Mouse (Mus musculus) c-Kit-negative CD71-positive TER-119-positive erythroid progenitor cells, embryonic 14.5 days (primary cell): ENCODE data around the gene Miga2.

ENCODE experiments used
- DNase-seq: peaks from one replicate; pipeline ENCODE4 v3.0.0-alpha.2; 2013; ENCODE audit warnings: low read depth, low spot score

The Miga2 gene

GRCm38 (mm10) chr2:30363773-30364650 is at the start of gene Miga2:
Miga2 (plus strand) TSS chr2:30364233.
- DNase-seq = peak; percentile 97

GRCm38 (mm10) chr2:30316136-30316535 is 47.9 kb upstream of the Miga2 start:
- DNase-seq = no peak

GRCm38 (mm10) chr2:30316955-30317354 is 47.1 kb upstream of the Miga2 start:
- DNase-seq = no peak

- no peak for DNase-seq
These were observed 44.8 kb upstream of the Miga2 start for GRCm38 (mm10) chr2:30319260-30319659.

- no peak for DNase-seq
These were observed 40.9 kb upstream of the Miga2 start for GRCm38 (mm10) chr2:30323111-30323510.

- DNase-seq = no peak
These were observed 38.7 kb upstream of the Miga2 start for GRCm38 (mm10) chr2:30325296-30325695.

GRCm38 (mm10) chr2:30327276-30327675 is 36.8 kb upstream of the Miga2 start:
- no peak for DNase-seq

- no peak for DNase-seq
These were observed 35.2 kb upstream of the Miga2 start for GRCm38 (mm10) chr2:30328791-30329190.

GRCm38 (mm10) chr2:30335324-30335723 is 28.7 kb upstream of the Miga2 start:
- no peak for DNase-seq

- no peak for DNase-seq
These were observed 27.7 kb upstream of the Miga2 start for GRCm38 (mm10) chr2:30336174-30336915.

- no peak for DNase-seq
These were observed 26.9 kb upstream of the Miga2 start for GRCm38 (mm10) chr2:30337179-30337578.

- DNase-seq = no peak
These were observed 22.0 kb upstream of the Miga2 start for GRCm38 (mm10) chr2:30342061-30342460.

GRCm38 (mm10) chr2:30342544-30342943 is 21.5 kb upstream of the Miga2 start:
- no peak for DNase-seq

- no peak for DNase-seq
These were observed 20.4 kb upstream of the Miga2 start for GRCm38 (mm10) chr2:30343601-30344137.

GRCm38 (mm10) chr2:30345971-30346676 is 17.9 kb upstream of the Miga2 start:
- DNase-seq = no peak

- DNase-seq = no peak
These were observed 14.8 kb upstream of the Miga2 start for GRCm38 (mm10) chr2:30349196-30349595.

GRCm38 (mm10) chr2:30351149-30351548 is 12.9 kb upstream of the Miga2 start:
- no peak for DNase-seq

GRCm38 (mm10) chr2:30355861-30356260 is 8.2 kb upstream of the Miga2 start:
- DNase-seq = no peak

GRCm38 (mm10) chr2:30356266-30356665 is 7.8 kb upstream of the Miga2 start:
- DNase-seq = no peak

GRCm38 (mm10) chr2:30356906-30357305 is 7.1 kb upstream of the Miga2 start:
- DNase-seq = no peak

GRCm38 (mm10) chr2:30357552-30358510 is 6.2 kb upstream of the Miga2 start:
- DNase-seq = no peak
